Mouse (Mus musculus): ENCODE results near the gene AI413582. TPM values are rescaled to one million over a fixed set of nuclear protein-coding genes. Genes with fewer than 3 reads are reported as not detected.

AI413582 gene
- polyA plus RNA-seq, 1 experiment, result 34.7 TPM

DNA sequence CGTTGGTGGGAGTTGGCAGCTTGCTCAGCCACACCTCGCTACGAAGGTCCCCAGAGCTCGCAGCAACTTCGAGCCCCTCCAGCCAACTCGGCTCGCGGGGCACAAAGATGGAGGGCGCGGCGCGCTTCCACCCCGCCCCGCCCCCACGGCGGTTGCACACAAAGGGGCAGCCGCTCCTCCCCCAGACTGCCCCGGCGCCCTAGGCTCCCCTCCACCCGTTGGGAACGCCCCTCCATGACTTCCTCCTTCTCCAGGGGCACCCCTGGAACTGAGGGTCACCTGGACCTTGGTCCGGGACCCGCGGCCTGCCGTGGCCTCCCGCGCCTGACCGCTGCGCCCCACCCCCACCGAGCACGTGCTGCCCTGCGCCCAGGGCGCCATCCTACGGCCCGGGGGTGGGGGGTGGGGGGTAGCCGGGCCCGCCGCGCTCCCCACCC, 10.5 kb downstream of the AI413582 start:
- no peaks in the 10 kb centered on the region for H3K27me3 ChIP-seq (ENCODE audit: control insufficient read depth, insufficient read depth, low read length)
- peaks cover 16% of the 10 kb centered on the region for H3K4me1 ChIP-seq (ENCODE audit: control insufficient read depth, insufficient read depth, insufficient read length, low read length)
- no peaks in the 10 kb centered on the region for H3K36me3 ChIP-seq (ENCODE audit: control insufficient read depth, insufficient read depth, low read length)
- 2% methylated on average over 39 of the region's 39 CpGs for WGBS
- TF ChIP-seq POLR2A (IDR thresholded peaks at IDR 0.05; ENCODE audit: low read depth, low read length) (no peak), CTCF (IDR thresholded peaks at IDR 0.05; ENCODE audit: extremely low read depth, insufficient read length, insufficient replicate concordance, low read depth, low read length) (no peak)
- peak overlapping the region; percentile 77 for H3K4me3 ChIP-seq (ENCODE audit: low read depth, low read length)
- no peak overlapping the region for H3K27ac ChIP-seq (ENCODE audit: insufficient read depth, low read depth, low read length)

DNA sequence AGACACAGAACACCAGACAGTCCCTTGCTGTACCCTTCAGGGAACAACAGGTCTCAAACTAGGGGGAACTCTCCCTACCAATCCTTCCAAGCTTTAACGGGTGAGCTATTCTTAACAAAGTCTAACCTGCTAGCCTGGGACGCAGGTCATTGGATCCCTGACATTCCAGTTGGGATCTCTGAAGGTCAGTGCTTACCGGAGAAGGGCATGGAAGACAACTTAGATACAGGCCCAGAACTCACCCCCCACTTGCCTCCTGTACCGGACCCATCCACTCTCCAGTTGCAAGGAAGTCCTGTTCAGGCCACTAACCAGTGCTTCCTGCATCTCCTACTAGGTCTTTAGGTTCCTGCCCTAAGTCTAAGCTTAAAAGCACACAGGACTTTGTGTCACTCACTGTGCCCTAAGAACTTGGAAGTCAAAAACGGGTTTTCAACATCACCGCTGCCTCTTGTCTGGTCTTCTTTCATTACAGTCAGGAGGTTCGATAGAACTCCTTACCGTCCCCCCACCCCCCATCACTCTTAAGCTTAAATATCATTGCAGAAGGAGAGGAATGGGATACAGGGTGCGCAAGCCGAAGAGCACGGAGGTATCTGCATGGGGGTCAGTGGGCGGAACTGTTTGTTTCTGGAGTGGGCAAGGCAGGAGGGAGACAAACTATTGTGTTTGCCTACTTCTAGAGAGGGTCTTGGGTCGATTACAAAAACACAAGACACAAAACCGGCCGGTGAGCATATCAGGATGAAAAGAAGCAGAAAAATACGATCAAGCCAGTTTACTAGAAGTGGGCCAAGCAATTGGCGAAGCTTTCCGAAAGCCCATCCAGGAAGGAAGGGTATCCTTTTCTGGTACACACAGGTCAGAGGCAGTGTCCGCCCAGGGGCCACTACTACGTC, 11.2 kb downstream of the AI413582 start:
- no peaks in the 10 kb centered on the region for H3K36me3 ChIP-seq (ENCODE audit: control insufficient read depth, insufficient read depth, low read length)
- H3K4me3 ChIP-seq (ENCODE audit: low read depth, low read length), result peak overlapping the region; percentile 77; the same call in 1 of the 2 replicates
- WGBS, result 78% methylated on average over 20 of the region's 20 CpGs
- peaks cover 16% of the 10 kb centered on the region for H3K4me1 ChIP-seq (ENCODE audit: control insufficient read depth, insufficient read depth, insufficient read length, low read length)
- TF ChIP-seq CTCF (IDR thresholded peaks at IDR 0.05; ENCODE audit: extremely low read depth, insufficient read length, insufficient replicate concordance, low read depth, low read length) (no peak), POLR2A (IDR thresholded peaks at IDR 0.05; ENCODE audit: low read depth, low read length) (no peak)
- H3K27ac ChIP-seq (ENCODE audit: insufficient read depth, low read depth, low read length), result no peak overlapping the region
- H3K27me3 ChIP-seq (ENCODE audit: control insufficient read depth, insufficient read depth, low read length), result no peaks in the 10 kb centered on the region

DNA sequence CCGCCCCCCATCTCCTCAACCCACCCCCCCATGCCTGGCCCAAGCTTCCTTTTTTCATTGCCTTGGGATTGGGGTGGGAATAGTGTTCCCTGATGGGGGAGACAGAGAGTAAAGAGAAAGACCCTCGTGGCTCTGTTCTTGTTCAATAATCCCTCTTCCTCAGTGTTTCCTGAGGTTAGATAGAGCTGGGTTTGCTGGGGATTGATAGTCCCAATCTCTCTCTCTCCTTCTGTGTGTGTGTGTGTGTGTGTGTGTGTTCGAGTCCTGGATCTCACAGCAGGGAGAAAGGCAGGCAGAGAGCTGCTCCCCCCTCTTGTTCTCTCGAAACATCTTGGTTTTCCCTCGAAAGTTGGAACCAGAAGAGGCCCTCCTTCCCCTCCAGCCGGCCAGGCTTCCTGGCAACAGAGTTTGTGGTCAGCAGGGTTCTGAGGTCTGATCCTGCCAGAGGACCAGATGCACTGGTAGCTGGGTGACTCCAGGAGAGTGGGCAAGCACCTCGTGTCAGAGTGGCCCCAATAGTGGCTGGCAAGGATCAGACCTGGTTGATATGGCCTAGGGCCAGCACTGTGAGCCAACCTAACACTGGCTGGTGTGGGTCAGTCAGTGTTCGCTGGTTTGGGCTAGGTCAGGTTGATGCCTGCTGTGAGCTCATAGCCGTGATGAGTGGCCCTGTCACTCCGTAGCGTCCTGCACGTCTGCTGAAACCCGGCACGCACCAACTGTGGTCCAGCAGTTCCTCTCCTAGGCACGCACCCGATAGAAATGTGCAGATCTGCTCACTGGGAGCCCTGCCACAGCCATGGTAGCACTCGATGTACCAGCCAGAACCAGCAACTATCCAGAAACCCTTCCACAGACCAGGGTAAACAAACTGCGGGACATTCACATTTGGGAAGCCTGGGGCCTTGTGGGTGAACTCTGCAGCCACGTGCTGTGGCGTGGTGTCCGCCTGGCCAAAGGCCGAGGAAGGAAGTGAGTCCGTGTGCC, 13.0 kb downstream of the AI413582 start:
- no peak for TF ChIP-seq CTCF (IDR thresholded peaks at IDR 0.05; ENCODE audit: extremely low read depth, insufficient read length, insufficient replicate concordance, low read depth, low read length)
- TF ChIP-seq POLR2A (IDR thresholded peaks at IDR 0.05; ENCODE audit: low read depth, low read length), result no peak
- 74% methylated on average over 23 of the region's 23 CpGs for WGBS
- Histone ChIP-seq H3K27ac (ENCODE audit: insufficient read depth, low read depth, low read length) (no peak overlapping the region), H3K4me3 (ENCODE audit: low read depth, low read length) (no peak overlapping the region), H3K27me3 (ENCODE audit: control insufficient read depth, insufficient read depth, low read length) (no peaks in the 10 kb centered on the region), H3K4me1 (ENCODE audit: control insufficient read depth, insufficient read depth, insufficient read length, low read length) (peaks cover 14% of the 10 kb centered on the region), H3K36me3 (ENCODE audit: control insufficient read depth, insufficient read depth, low read length) (no peaks in the 10 kb centered on the region)

DNA sequence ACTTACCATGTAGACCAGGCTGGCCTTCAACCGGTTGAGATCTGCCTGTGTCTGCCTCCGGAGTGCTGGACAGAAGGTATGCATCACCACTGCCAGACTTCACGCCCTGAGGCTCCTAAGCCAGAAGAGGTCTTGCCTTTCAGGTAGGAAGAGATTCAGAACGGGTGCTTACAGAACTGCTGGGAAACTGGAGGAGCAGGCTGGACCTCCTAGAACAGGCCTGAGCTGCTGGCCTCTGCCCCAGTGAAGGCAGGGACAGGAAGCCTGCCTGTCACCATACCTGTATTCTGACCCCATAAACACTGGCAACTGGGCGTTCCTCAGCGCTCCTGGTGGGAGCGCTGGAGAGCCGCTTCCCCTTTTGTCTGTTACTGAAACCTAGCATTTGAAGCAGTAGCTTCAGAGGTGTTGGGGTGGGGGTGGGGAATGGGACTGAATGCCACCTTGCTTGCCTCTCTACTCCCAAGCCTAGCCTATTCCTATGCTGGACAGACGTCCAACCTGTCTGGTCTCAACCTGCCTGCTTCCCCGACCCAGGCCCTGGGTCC, 14.1 kb downstream of the AI413582 start:
- Histone ChIP-seq H3K27me3 (ENCODE audit: control insufficient read depth, insufficient read depth, low read length) (no peaks in the 10 kb centered on the region), H3K36me3 (ENCODE audit: control insufficient read depth, insufficient read depth, low read length) (no peaks in the 10 kb centered on the region), H3K4me3 (ENCODE audit: low read depth, low read length) (no peak overlapping the region), H3K4me1 (ENCODE audit: control insufficient read depth, insufficient read depth, insufficient read length, low read length) (peaks cover 16% of the 10 kb centered on the region), H3K27ac (ENCODE audit: insufficient read depth, low read depth, low read length) (no peak overlapping the region)
- WGBS, result 78% methylated on average over 10 of the region's 10 CpGs
- TF ChIP-seq CTCF (IDR thresholded peaks at IDR 0.05; ENCODE audit: extremely low read depth, insufficient read length, insufficient replicate concordance, low read depth, low read length) (no peak), POLR2A (IDR thresholded peaks at IDR 0.05; ENCODE audit: low read depth, low read length) (no peak)

DNA sequence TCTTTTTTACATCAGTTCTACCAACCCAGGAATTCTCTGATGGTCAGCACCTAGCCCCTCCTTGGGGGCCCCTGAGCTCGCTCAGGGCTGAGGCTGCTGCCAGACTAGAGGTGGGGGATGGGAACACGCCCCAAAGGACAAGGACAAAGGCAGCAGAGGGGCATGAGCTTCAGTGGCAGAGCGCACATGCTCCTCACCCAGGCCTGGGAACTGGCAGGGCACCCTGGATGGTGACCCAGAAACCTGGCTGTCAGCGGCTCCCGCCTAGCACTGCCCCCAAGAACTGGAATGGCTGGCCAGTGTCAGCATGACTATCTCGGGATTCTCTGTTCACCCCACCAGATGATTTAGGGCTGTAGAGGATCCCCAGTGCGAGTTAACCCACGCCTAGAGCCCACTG, 16.3 kb downstream of the AI413582 start:
- TF ChIP-seq POLR2A (IDR thresholded peaks at IDR 0.05; ENCODE audit: low read depth, low read length), result no peak
- no peak for TF ChIP-seq CTCF (IDR thresholded peaks at IDR 0.05; ENCODE audit: extremely low read depth, insufficient read length, insufficient replicate concordance, low read depth, low read length)
- Histone ChIP-seq H3K36me3 (ENCODE audit: control insufficient read depth, insufficient read depth, low read length) (no peaks in the 10 kb centered on the region), H3K27ac (ENCODE audit: insufficient read depth, low read depth, low read length) (no peak overlapping the region), H3K4me3 (ENCODE audit: low read depth, low read length) (no peak overlapping the region), H3K4me1 (ENCODE audit: control insufficient read depth, insufficient read depth, insufficient read length, low read length) (peaks cover 6% of the 10 kb centered on the region; the same call in 1 of the 2 replicates), H3K27me3 (ENCODE audit: control insufficient read depth, insufficient read depth, low read length) (no peaks in the 10 kb centered on the region)
- 89% methylated on average over 8 of the region's 8 CpGs for WGBS

DNA sequence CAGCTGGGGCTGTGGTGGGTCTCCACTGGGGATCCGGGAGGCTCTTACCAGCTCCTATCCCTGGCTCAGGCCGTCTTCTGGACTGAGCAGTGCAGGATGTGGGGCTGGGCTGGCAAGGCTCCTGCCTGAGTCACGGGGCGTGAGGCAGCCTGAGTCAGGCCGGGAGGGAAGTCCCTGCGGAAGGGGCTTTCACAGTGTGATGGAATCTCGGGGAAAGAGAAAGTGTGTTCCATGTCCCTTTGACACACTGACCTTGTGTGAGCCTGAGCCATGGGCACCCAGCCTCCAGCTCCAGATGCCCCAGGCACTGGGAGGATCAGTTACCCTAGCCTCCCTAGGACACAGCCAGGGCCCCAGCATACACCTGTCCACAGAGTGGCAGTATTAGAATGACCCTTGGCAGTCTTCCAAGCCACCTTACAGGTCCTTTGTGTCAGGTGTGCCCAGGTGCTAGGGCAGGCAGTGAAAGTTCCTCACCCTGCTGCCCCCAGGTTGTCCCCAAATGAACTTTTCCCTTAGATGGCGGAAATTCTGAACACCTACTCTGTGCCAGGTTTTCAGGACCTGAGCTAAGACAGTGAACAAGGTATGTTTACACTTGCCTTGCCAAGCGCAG, 18.2 kb downstream of the AI413582 start:
- Histone ChIP-seq H3K4me3 (ENCODE audit: low read depth, low read length) (no peak overlapping the region), H3K4me1 (ENCODE audit: control insufficient read depth, insufficient read depth, insufficient read length, low read length) (peaks cover 13% of the 10 kb centered on the region), H3K27ac (ENCODE audit: insufficient read depth, low read depth, low read length) (no peak overlapping the region), H3K36me3 (ENCODE audit: control insufficient read depth, insufficient read depth, low read length) (no peaks in the 10 kb centered on the region), H3K27me3 (ENCODE audit: control insufficient read depth, insufficient read depth, low read length) (no peaks in the 10 kb centered on the region)
- TF ChIP-seq CTCF (IDR thresholded peaks at IDR 0.05; ENCODE audit: extremely low read depth, insufficient read length, insufficient replicate concordance, low read depth, low read length), result no peak
- no peak for TF ChIP-seq POLR2A (IDR thresholded peaks at IDR 0.05; ENCODE audit: low read depth, low read length)
- 16% methylated on average over 9 of the region's 9 CpGs for WGBS
